Mouse (Mus musculus): ENCODE measurements around the gene Timm44. TPM values are rescaled to one million over a fixed set of nuclear protein-coding genes. Genes with fewer than 3 reads are reported as not detected.

Timm44 gene
- total RNA-seq, 2 experiments from 2014 or later: 73.9 to 78.8 TPM

- H3K4me3 ChIP-seq: no peak overlapping the region
- no peak for TF ChIP-seq CTCF (conservative IDR thresholded peaks at IDR 0.05)
- peak overlapping the region; percentile 79 for H3K27ac ChIP-seq
- peak in 1 of 2 experiments; percentile 48 for DNase-seq (ENCODE audit: low spot score in 2 of 2)
These were observed 37.8 kb upstream of the Timm44 start for GRCm38 (mm10) chr8:4313254-4314124.

GRCm38 (mm10) chr8:4312104-4312503 is 36.4 kb upstream of the Timm44 start:
- H3K27ac ChIP-seq: peak overlapping the region; percentile 79; the same call in 1 of the 2 replicates
- no peak for DNase-seq (ENCODE audit: low spot score in 2 of 2)
- TF ChIP-seq CTCF (conservative IDR thresholded peaks at IDR 0.05): no peak
- H3K4me3 ChIP-seq: no peak overlapping the region

- no peak for DNase-seq (ENCODE audit: low spot score in 2 of 2)
- no peak for TF ChIP-seq CTCF (conservative IDR thresholded peaks at IDR 0.05)
These were observed 30.1 kb upstream of the Timm44 start for GRCm38 (mm10) chr8:4305838-4306237.

GRCm38 (mm10) chr8:4304124-4304547 is 28.4 kb upstream of the Timm44 start:
- Histone ChIP-seq H3K4me3 (no peak overlapping the region), H3K27ac (peak overlapping the region; percentile 56; the same call in 1 of the 2 replicates)
- DNase-seq (ENCODE audit: low spot score in 2 of 2): no peak
- TF ChIP-seq CTCF (conservative IDR thresholded peaks at IDR 0.05): no peak

More at GRCm38 (mm10) chr8:4305838-4306237, 30.1 kb upstream of the Timm44 start:
- Histone ChIP-seq H3K27ac (no peak overlapping the region), H3K4me3 (no peak overlapping the region)

- no peak for DNase-seq (ENCODE audit: low spot score in 2 of 2)
- Histone ChIP-seq H3K27ac (no peak overlapping the region), H3K4me3 (no peak overlapping the region)
- TF ChIP-seq CTCF (conservative IDR thresholded peaks at IDR 0.05): no peak
These were observed 22.1 kb upstream of the Timm44 start for GRCm38 (mm10) chr8:4297822-4298221.

GRCm38 (mm10) chr8:4292738-4293137 is 17.0 kb upstream of the Timm44 start:
- TF ChIP-seq CTCF (conservative IDR thresholded peaks at IDR 0.05): peak; percentile 74
- no peak for DNase-seq (ENCODE audit: low spot score in 2 of 2)
- peak overlapping the region; percentile 43; the same call in 1 of the 2 replicates for H3K27ac ChIP-seq
- H3K4me3 ChIP-seq: no peak overlapping the region

GRCm38 (mm10) chr8:4276111-4276465 is 375 bp upstream of the Timm44 start:
- Histone ChIP-seq H3K27ac (peak overlapping the region; percentile 93), H3K4me3 (peak overlapping the region; percentile 96)
- DNase-seq (ENCODE audit: low spot score in 2 of 2): no peak
- TF ChIP-seq CTCF (conservative IDR thresholded peaks at IDR 0.05): no peak

- Histone ChIP-seq H3K27ac (no peak overlapping the region), H3K4me3 (no peak overlapping the region)
- DNase-seq (ENCODE audit: low spot score in 2 of 2): no peak
- no peak for TF ChIP-seq CTCF (conservative IDR thresholded peaks at IDR 0.05)
These were observed 6.1 kb downstream of the Timm44 start for GRCm38 (mm10) chr8:4269609-4270008.

- peak; percentile 75 for TF ChIP-seq CTCF (conservative IDR thresholded peaks at IDR 0.05)
- H3K27ac ChIP-seq: no peak overlapping the region
- no peak overlapping the region for H3K4me3 ChIP-seq
- no peak for DNase-seq (ENCODE audit: low spot score in 2 of 2)
These were observed 8.1 kb downstream of the Timm44 start for GRCm38 (mm10) chr8:4267627-4268026.

- H3K4me3 ChIP-seq: no peak overlapping the region
- H3K27ac ChIP-seq: no peak overlapping the region
- DNase-seq (ENCODE audit: low spot score in 2 of 2): no peak
- no peak for TF ChIP-seq CTCF (conservative IDR thresholded peaks at IDR 0.05)
These were observed 10.4 kb downstream of the Timm44 start for GRCm38 (mm10) chr8:4265160-4265914.

GRCm38 (mm10) chr8:4263105-4263791 is 12.5 kb downstream of the Timm44 start:
- Histone ChIP-seq H3K4me3 (no peak overlapping the region), H3K27ac (peak overlapping the region; percentile 39; the same call in 1 of the 2 replicates)
- no peak for DNase-seq (ENCODE audit: low spot score in 2 of 2)
- no peak for TF ChIP-seq CTCF (conservative IDR thresholded peaks at IDR 0.05)

- no peak for DNase-seq (ENCODE audit: low spot score in 2 of 2)
- H3K4me3 ChIP-seq: no peak overlapping the region
- H3K27ac ChIP-seq: peak overlapping the region; percentile 97
- no peak for TF ChIP-seq CTCF (conservative IDR thresholded peaks at IDR 0.05)
These were observed 15.9 kb downstream of the Timm44 start for GRCm38 (mm10) chr8:4259805-4260170.
